6 mouse cellular contexts compared by ENCODE assay signal in the genomic region with DNA sequence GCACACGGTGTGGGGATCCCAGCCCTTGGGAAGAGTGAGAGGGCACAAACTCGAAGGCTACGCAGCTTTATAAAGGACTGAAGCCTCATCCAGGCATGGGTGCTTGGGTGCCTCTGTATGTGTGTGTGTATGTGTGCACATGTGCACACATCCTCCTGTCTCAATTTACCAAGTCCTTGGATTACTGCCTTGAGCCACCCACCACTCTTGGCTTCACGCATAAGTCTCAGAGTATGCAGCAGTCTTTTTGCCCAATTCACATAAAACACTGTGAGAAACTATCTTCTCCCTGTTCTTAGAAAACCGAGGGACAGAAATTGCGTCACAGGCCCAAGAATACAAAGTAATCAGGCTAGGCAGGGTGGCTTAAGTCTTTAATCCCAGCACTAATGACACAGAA.
"Had no signal": no experiment of that assay in that cellular context is flagged by ENCODE, and none has a peak within 500 bp of the region (broad histone marks: within the 10 kb centered on the region; RNA-seq: fewer than 3 reads in every experiment).

No protein-coding gene starts in this region.

- DNase-seq: kidney, adult 8-10 months; kidney, postnatal 25 days; lung, adult 18-20 months; lung, postnatal 36 days; thymus, adult 2 months; thymus, postnatal 25 days had no signal
